Mouse (Mus musculus) liver, postnatal 0 days (tissue): ENCODE measurements around the gene Gm17428. TPM values are rescaled to one million over a fixed set of nuclear protein-coding genes. Genes with fewer than 3 reads are reported as not detected.
"Not testable (repeated sequence)": the region's sequence is repeated elsewhere in the genome, so short reads cannot be mapped to it uniquely, and the experiment has no call there.

Source experiments
- ATAC-seq: fragments of 200-750 bp; cut with Nextera tagmentation; 2 replicates; pipeline ENCODE4 v1.8.0; 2017; ENCODE audit warnings: mild to moderate bottlenecking, moderate library complexity
- DNase-seq: peaks from one replicate; pipeline ENCODE4 v3.0.0-alpha.2; 2016
- H3K27ac ChIP-seq: fragments of 300-500 bp; sonication (generic); 2 replicates; pipeline ENCODE4 v1.5.1; 2014; ENCODE audit warnings: antibody characterized with exemption, moderate library complexity, mild to moderate bottlenecking, low read depth
- H3K27me3 ChIP-seq: fragments of 300-500 bp; sonication (generic); 2 replicates; pipeline ENCODE4 v1.6.1; 2014; ENCODE audit warnings: low read length, control low read depth, mixed read lengths; ENCODE audit not compliant: insufficient read depth
- H3K36me3 ChIP-seq: fragments of 300-500 bp; sonication (generic); replicated peaks from 2 replicates; pipeline ENCODE4 v1.6.1; 2014; ENCODE audit warnings: mild to moderate bottlenecking, control low read depth, low read length, moderate library complexity, mixed read lengths; ENCODE audit not compliant: insufficient read depth
- H3K4me1 ChIP-seq: fragments of 300-500 bp; sonication (generic); 2 replicates; pipeline ENCODE4 v1.6.1; 2014; ENCODE audit warnings: antibody characterized with exemption, mild to moderate bottlenecking, control low read depth; ENCODE audit not compliant: insufficient read depth
- H3K4me2 ChIP-seq: fragments of 300-500 bp; sonication (generic); 2 replicates; pipeline ENCODE4 v1.6.1; 2014; ENCODE audit warnings: low read depth, mild to moderate bottlenecking, low read length, moderate library complexity, mixed read lengths
- H3K4me3 ChIP-seq: fragments of 300-500 bp; sonication (generic); 2 replicates; pipeline ENCODE4 v1.5.1; 2014; ENCODE audit warnings: low read depth, low read length
- H3K9ac ChIP-seq: fragments of 300-500 bp; sonication (generic); replicated peaks from 2 replicates; pipeline ENCODE4 v1.6.1; 2014; ENCODE audit warnings: mild to moderate bottlenecking, moderate library complexity
- H3K9me3 ChIP-seq: fragments of 300-500 bp; sonication (generic); 2 replicates; pipeline ENCODE4 v1.6.1; 2016; ENCODE audit warnings: mild to moderate bottlenecking, control low read depth, low read length, mixed read lengths
- CTCF ChIP-seq: sonication (generic); IDR thresholded peaks from 2 replicates; pipeline ENCODE4 v1.5.1; 2016; ENCODE audit warnings: antibody characterized with exemption, low read depth
- EP300 ChIP-seq: IDR thresholded peaks from 2 replicates; pipeline ENCODE4 v1.6.1; 2016; ENCODE audit warnings: antibody characterized with exemption, low read depth, mild to moderate bottlenecking
- WGBS: fragments of 180-500 bp; shearing (Covaris S2); extraction: QIAGEN DNeasy Blood & Tissue Kit; methylation state at CpG from one replicate; pipeline ENCODE4 v1.1.7; 2014; ENCODE audit not compliant: insufficient replicate concordance; 5-methylcytosine and 5-hydroxymethylcytosine counted together
- polyA plus RNA-seq: library from polyadenylated mRNA; unstranded; fragments of >200 nt; fragmentation: Nextera tagmentation; extraction: Ambion mirVana; gene quantifications from 2 replicates; pipeline ENCODE4 v1.2.1, GENCODE M21; 2015

Gene Gm17428
- polyA plus RNA-seq, 1 experiment from 2014 or later: not detected

GRCm38 (mm10) chr14:54997297-54997696 lies 20.6 kb downstream of the Gm17428 start:
- 62% methylated on average over 4 of the region's 4 CpGs for WGBS
- H3K9ac ChIP-seq: no peak overlapping the region

DNA sequence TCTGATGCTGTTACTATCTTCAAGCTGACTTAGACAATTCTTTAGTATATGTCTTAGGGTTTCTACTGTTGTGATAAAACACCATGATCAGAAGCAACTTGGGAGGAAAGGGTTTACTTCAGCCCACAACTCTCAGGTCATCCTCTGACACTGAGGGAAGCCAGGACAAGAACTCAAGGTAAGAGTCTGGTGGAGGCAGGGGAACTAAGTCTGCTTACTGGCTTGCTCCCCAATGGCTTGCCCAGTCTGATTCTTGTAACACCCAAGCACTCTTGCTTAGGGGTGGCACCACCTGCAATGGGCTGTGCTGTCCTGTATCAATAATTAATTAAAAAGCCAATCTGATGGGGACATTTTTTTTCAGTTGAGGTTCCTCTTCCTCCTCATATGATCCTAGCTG lies 21.9 kb downstream of the Gm17428 start:
- no peak overlapping the region for H3K27ac ChIP-seq
- no peak overlapping the region for H3K4me2 ChIP-seq
- no peaks in the 10 kb centered on the region for H3K9me3 ChIP-seq
- no peaks in the 10 kb centered on the region for H3K27me3 ChIP-seq
- H3K4me3 ChIP-seq: no peak overlapping the region
- ATAC-seq (no peak), DNase-seq (no peak)
- no peaks in the 10 kb centered on the region for H3K36me3 ChIP-seq
- no peaks in the 10 kb centered on the region; the same call in 1 of the 2 replicates for H3K4me1 ChIP-seq
- no peak overlapping the region for H3K9ac ChIP-seq
- no peak for TF ChIP-seq EP300
- no peak for TF ChIP-seq CTCF

More at GRCm38 (mm10) chr14:54997297-54997696, 20.6 kb downstream of the Gm17428 start:
- no peak overlapping the region for H3K4me2 ChIP-seq
- DNase-seq (no peak), ATAC-seq (no peak)
- no peak overlapping the region for H3K4me3 ChIP-seq
- H3K27ac ChIP-seq: no peak overlapping the region
- no peaks in the 10 kb centered on the region; the same call in 1 of the 2 replicates for H3K4me1 ChIP-seq
- no peaks in the 10 kb centered on the region for H3K36me3 ChIP-seq
- TF ChIP-seq EP300: no peak
- no peaks in the 10 kb centered on the region for H3K27me3 ChIP-seq
- H3K9me3 ChIP-seq: no peaks in the 10 kb centered on the region

DNA sequence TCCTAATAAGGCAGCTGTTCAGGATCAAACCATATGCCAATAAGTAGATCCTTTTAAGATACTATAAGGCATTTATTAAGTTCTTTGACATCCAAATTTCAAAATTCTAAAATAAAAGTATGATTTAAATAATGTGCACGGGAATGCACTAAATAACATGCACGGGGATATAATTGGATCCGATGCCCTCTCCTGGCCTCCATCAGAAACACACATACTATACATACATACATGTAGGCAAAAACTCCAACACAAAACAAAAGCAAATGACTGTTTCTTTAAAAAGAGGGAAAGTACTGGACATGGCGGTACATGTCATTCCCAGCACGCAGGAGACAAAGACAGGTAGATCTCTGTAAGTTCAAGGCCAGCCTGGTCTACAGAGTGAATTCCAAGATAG lies 23.1 kb downstream of the Gm17428 start:
- H3K4me1 ChIP-seq, DNase-seq: not testable (repeated sequence)
- 72% methylated on average over 5 of the region's 5 CpGs for WGBS

DNA sequence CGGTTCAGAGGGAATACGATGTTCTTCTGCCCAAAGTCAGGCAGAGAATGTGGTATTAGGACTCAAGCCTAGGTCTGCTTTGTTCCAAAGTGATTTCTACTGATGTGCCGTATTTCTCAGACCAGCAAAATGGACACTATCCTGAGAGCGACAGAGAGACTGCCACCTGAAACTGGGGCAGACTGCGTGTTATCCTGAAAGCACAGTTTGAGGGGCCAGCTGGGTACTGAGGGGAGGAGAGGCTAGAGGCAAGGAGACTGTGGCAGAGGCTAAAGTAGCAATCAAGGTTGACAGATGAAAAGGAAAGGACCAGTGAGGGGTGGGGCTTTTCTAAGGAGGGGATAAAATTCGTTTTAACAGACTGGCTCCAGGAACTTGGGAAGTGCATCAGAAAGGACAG lies 24.1 kb downstream of the Gm17428 start:
- ATAC-seq (no peak), DNase-seq (no peak)
- no peaks in the 10 kb centered on the region; the same call in 1 of the 2 replicates for H3K4me1 ChIP-seq
- H3K9ac ChIP-seq: no peak overlapping the region
- no peak overlapping the region for H3K27ac ChIP-seq
- WGBS: 77% methylated on average over 6 of the region's 6 CpGs
- no peak overlapping the region for H3K4me2 ChIP-seq
- no peak for TF ChIP-seq EP300
- TF ChIP-seq CTCF: no peak
- H3K27me3 ChIP-seq: no peaks in the 10 kb centered on the region
- no peaks in the 10 kb centered on the region for H3K9me3 ChIP-seq
- no peak overlapping the region for H3K4me3 ChIP-seq
- H3K36me3 ChIP-seq: no peaks in the 10 kb centered on the region

More for the DNA sequence above, 23.1 kb downstream of the Gm17428 start:
- not testable (repeated sequence) for H3K4me2 ChIP-seq, H3K9me3 ChIP-seq, ATAC-seq, H3K27me3 ChIP-seq, H3K36me3 ChIP-seq, H3K4me3 ChIP-seq, H3K27ac ChIP-seq, H3K9ac ChIP-seq

DNA sequence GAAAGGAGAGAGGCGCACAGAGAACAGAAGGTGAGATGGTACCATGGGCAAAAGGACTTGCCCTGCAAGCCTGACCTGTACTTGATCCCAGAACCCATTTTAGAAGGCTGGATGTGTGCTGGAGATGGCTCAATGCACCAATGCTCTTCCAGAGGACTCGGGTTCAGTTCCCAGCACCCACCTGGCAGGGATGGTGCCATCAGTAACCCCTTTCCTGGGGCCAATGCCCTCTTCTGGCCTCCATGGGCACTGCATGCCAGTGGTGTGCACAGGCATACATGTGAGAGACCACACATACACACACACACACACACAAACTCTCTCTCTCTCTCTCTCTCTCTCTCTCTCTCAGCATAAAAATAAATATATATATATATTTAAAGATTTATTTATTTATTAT lies 24.7 kb downstream of the Gm17428 start:
- H3K4me3 ChIP-seq: no peak overlapping the region
- no peak overlapping the region for H3K4me2 ChIP-seq
- H3K9me3 ChIP-seq: no peaks in the 10 kb centered on the region
- H3K4me1 ChIP-seq: no peaks in the 10 kb centered on the region; the same call in 1 of the 2 replicates
- no peak overlapping the region for H3K27ac ChIP-seq
- TF ChIP-seq EP300 (no peak), CTCF (no peak)
- DNase-seq (no peak), ATAC-seq (no peak)
- no peaks in the 10 kb centered on the region for H3K36me3 ChIP-seq
- 85% methylated on average over 2 of the region's 2 CpGs for WGBS
- no peak overlapping the region for H3K9ac ChIP-seq
- no peaks in the 10 kb centered on the region for H3K27me3 ChIP-seq

GRCm38 (mm10) chr14:55001938-55002686 lies 25.4 kb downstream of the Gm17428 start:
- no peaks in the 10 kb centered on the region for H3K9me3 ChIP-seq
- no peak for TF ChIP-seq EP300
- WGBS: 31% methylated on average over 12 of the region's 12 CpGs

More at GRCm38 (mm10) chr14:55001938-55002686, 25.4 kb downstream of the Gm17428 start:
- no peak overlapping the region for H3K4me3 ChIP-seq
- no peaks in the 10 kb centered on the region for H3K27me3 ChIP-seq
- DNase-seq (no peak), ATAC-seq (no peak)
- no peak overlapping the region for H3K4me2 ChIP-seq
- no peaks in the 10 kb centered on the region for H3K36me3 ChIP-seq
- no peaks in the 10 kb centered on the region; the same call in 1 of the 2 replicates for H3K4me1 ChIP-seq
- H3K9ac ChIP-seq: no peak overlapping the region
- no peak overlapping the region for H3K27ac ChIP-seq
